Mouse (Mus musculus) central nervous system, embryonic 14 days (tissue): Measurements from ENCODE around the gene Ccdc113. TPM values are rescaled to one million over a fixed set of nuclear protein-coding genes. Genes with fewer than 3 reads are reported as not detected.

Source experiments
- polyA plus RNA-seq: library from polyadenylated mRNA; depleted of rRNA; stranded (reverse); fragments of >200 nt; gene quantifications from 2 replicates; pipeline ENCODE4 v1.2.3, GENCODE M21; 2012; rRNA removed

Ccdc113 gene
- 0.95 and 1.5 TPM in 2 replicates for polyA plus RNA-seq

GRCm38 (mm10) chr8:95533584-95534387, at the start of gene Ccdc113:
TSS of gene Ccdc113 (plus strand) at chr8:95534085.

GRCm38 (mm10) chr8:95490006-95490405, 43.9 kb upstream of the Ccdc113 start, which contains the start of gene Csnk2a2:
TSS of gene Csnk2a2 (minus strand) at chr8:95490039.

GRCm38 (mm10) chr8:95576240-95576639, 42.4 kb downstream of the Ccdc113 start, which contains the start of gene Prss54:
TSS of gene Prss54 (minus strand) at chr8:95576340.

Other genes with a start within 250 kb of the Ccdc113 start
- gene Cngb1, start 227.5 kb upstream of the Ccdc113 start, polyA plus RNA-seq, result 0.45 and 0.75 TPM in 2 replicates
- gene Tepp, start 223.5 kb upstream of the Ccdc113 start, polyA plus RNA-seq, result 1.4 and 1.7 TPM in 2 replicates
- gene Zfp319, start 202.1 kb upstream of the Ccdc113 start, polyA plus RNA-seq, result 20.8 and 22.2 TPM in 2 replicates
- gene Usb1, start 201.8 kb upstream of the Ccdc113 start, polyA plus RNA-seq, result 41.7 and 43.9 TPM in 2 replicates
- gene Mmp15, start 181.8 kb upstream of the Ccdc113 start, polyA plus RNA-seq, result 19.4 and 22.6 TPM in 2 replicates
- 132 and 138 TPM in 2 replicates for gene Cfap20, start 99.2 kb upstream of the Ccdc113 start, polyA plus RNA-seq
- gene Csnk2a2, start 44.0 kb upstream of the Ccdc113 start, polyA plus RNA-seq, result 49.8 TPM in 2 replicates
- gene Prss54, start 42.3 kb downstream of the Ccdc113 start, polyA plus RNA-seq, result not detected in 2 replicates
- gene Gins3, start 99.4 kb downstream of the Ccdc113 start, polyA plus RNA-seq, result 6.5 and 6.8 TPM in 2 replicates
- gene Ndrg4, start 142.9 kb downstream of the Ccdc113 start, polyA plus RNA-seq, result 301 and 322 TPM in 2 replicates
- gene Setd6, start 181.8 kb downstream of the Ccdc113 start, polyA plus RNA-seq, result 33.9 and 34.8 TPM in 2 replicates